ENCODE assay signal across 13 mouse cellular contexts in the genomic region with DNA sequence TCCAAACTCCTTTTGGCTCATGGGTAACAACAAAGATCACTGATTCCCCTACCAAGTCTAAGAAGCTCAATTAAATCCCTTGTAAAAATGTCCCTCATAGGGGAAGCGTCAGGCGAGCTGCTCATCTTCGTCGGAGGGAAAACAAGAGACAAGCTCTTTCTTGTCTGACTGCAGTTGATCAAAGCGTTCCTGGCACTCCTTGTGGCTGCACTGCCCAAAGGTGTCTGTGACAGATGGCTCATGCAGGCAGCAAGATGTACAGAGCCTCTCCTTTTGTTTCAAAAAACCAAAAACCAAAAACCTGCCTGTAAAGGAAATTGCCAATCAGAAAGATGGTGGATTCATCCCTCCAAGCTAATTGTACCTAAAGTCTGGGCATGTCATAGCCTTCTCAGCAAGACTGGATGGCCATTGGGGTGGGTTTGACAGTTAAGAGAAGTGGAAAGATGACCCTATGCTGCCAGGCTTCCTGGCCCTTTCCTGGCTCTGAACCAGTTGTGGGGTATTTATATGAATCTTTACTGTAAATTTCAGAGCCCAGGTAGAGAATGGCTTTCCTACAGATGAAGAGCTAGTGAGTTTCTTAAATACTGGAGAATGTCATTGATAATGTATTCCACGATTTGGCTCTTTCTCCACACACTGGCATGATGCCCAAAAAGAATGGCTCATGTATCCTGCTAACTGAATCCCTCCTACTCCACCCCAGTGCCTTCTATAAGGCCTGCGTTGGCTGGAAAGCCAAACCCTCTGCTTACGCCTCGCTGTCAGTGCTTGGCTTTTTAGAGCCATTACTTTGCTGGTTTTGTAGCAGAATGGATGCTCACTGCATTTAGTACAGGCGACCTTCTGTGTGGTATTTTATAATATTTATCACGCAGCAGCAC.
DNase-seq lines count a peak whose midpoint lies in the region; ATAC-seq lines count a peak whose summit lies in the region.
"Had no signal": no experiment of that assay in that cellular context is flagged by ENCODE, and none has a peak within 500 bp of the region (broad histone marks: within the 10 kb centered on the region; RNA-seq: fewer than 3 reads in every experiment).

No protein-coding gene starts in this region.

- H3K9ac ChIP-seq in embryonic facial prominence, embryonic 11.5 days (replicated peaks; ENCODE audit: low read length), result no peak overlapping the region
- no peak overlapping the region for H3K9ac ChIP-seq in liver, embryonic 12.5 days
- H3K9ac ChIP-seq in kidney, embryonic 16.5 days (replicated peaks; ENCODE audit: low read length), result no peak overlapping the region
- H3K9ac ChIP-seq: embryonic facial prominence, embryonic 13.5 days had no signal

- ATAC-seq in embryonic facial prominence, embryonic 11.5 days (replicated peaks; ENCODE audit: insufficient number of reproducible peaks, low FRiP score, low TSS enrichment, low read depth), result no peak
- no peak for ATAC-seq in liver, embryonic 12.5 days
- ATAC-seq in kidney, embryonic 16.5 days (ENCODE audit: low FRiP score, low TSS enrichment), result no peak

- H3K4me3 ChIP-seq in embryonic facial prominence, embryonic 11.5 days (ENCODE audit: low read depth, low read length), result no peak overlapping the region
- H3K4me3 ChIP-seq in embryonic facial prominence, embryonic 10.5 days, result no peak overlapping the region
- no peak overlapping the region for H3K4me3 ChIP-seq in liver, embryonic 12.5 days
- no peak overlapping the region for H3K4me3 ChIP-seq in kidney, embryonic 16.5 days (ENCODE audit: low read length)
- H3K4me3 ChIP-seq: embryonic facial prominence, embryonic 13.5 days had no signal

- H3K4me1 ChIP-seq in embryonic facial prominence, embryonic 11.5 days (ENCODE audit: control insufficient read depth, insufficient read depth, low read length), result no peaks in the 10 kb centered on the region
- H3K4me1 ChIP-seq in embryonic facial prominence, embryonic 10.5 days, result peaks cover 8% of the 10 kb centered on the region; the same call in 1 of the 2 replicates
- H3K4me1 ChIP-seq in liver, embryonic 12.5 days, result no peaks in the 10 kb centered on the region
- H3K4me1 ChIP-seq in kidney, embryonic 16.5 days (ENCODE audit: insufficient read depth, low read length), result no peaks in the 10 kb centered on the region
- H3K4me1 ChIP-seq: embryonic facial prominence, embryonic 13.5 days had no signal

- WGBS in embryonic facial prominence, embryonic 11.5 days, result 84% methylated on average over 11 of the region's 11 CpGs
- WGBS in embryonic facial prominence, embryonic 10.5 days, result 86% methylated on average over 11 of the region's 11 CpGs
- 72% methylated on average over 11 of the region's 11 CpGs for WGBS in liver, embryonic 12.5 days (ENCODE audit: insufficient replicate concordance)
- 65% methylated on average over 11 of the region's 11 CpGs for WGBS in kidney, embryonic 16.5 days

- H3K27me3 ChIP-seq in embryonic facial prominence, embryonic 11.5 days (ENCODE audit: control insufficient read depth, insufficient read depth, low read length), result no peaks in the 10 kb centered on the region
- H3K27me3 ChIP-seq in embryonic facial prominence, embryonic 10.5 days (replicated peaks; ENCODE audit: low read depth, poor library complexity, severe bottlenecking), result no peaks in the 10 kb centered on the region
- H3K27me3 ChIP-seq in liver, embryonic 12.5 days (replicated peaks), result no peaks in the 10 kb centered on the region
- no peaks in the 10 kb centered on the region for H3K27me3 ChIP-seq in kidney, embryonic 16.5 days (ENCODE audit: insufficient read depth, low read length)
- H3K27me3 ChIP-seq: embryonic facial prominence, embryonic 13.5 days had no signal

- H3K4me2 ChIP-seq in embryonic facial prominence, embryonic 11.5 days (ENCODE audit: low read depth, low read length), result no peak overlapping the region
- H3K4me2 ChIP-seq in liver, embryonic 12.5 days, result no peak overlapping the region
- no peak overlapping the region for H3K4me2 ChIP-seq in kidney, embryonic 16.5 days (replicated peaks; ENCODE audit: low read depth, low read length)
- H3K4me2 ChIP-seq: embryonic facial prominence, embryonic 13.5 days had no signal

- no peaks in the 10 kb centered on the region for H3K36me3 ChIP-seq in embryonic facial prominence, embryonic 11.5 days (replicated peaks; ENCODE audit: control insufficient read depth, insufficient read depth, low read depth, low read length)
- H3K36me3 ChIP-seq in embryonic facial prominence, embryonic 10.5 days (replicated peaks), result no peaks in the 10 kb centered on the region
- H3K36me3 ChIP-seq in liver, embryonic 12.5 days, result no peaks in the 10 kb centered on the region
- H3K36me3 ChIP-seq in kidney, embryonic 16.5 days (ENCODE audit: insufficient read depth, low read length), result no peaks in the 10 kb centered on the region
- H3K36me3 ChIP-seq: embryonic facial prominence, embryonic 13.5 days had no signal

- H3K27ac ChIP-seq in embryonic facial prominence, embryonic 11.5 days (replicated peaks; ENCODE audit: low read depth, low read length), result no peak overlapping the region
- no peak overlapping the region for H3K27ac ChIP-seq in embryonic facial prominence, embryonic 10.5 days (replicated peaks)
- no peak overlapping the region for H3K27ac ChIP-seq in liver, embryonic 12.5 days
- H3K27ac ChIP-seq in kidney, embryonic 16.5 days (ENCODE audit: low read length), result no peak overlapping the region
- H3K27ac ChIP-seq: embryonic facial prominence, embryonic 13.5 days; macrophage had no signal

- DNase-seq in embryonic facial prominence, embryonic 11.5 days (ENCODE audit: low spot score), result peak; percentile 1
- no peak for DNase-seq in embryonic facial prominence, embryonic 10.5 days (ENCODE audit: low spot score)
- peak; percentile 54 for DNase-seq in right cerebral cortex, adult 18-20 months
- DNase-seq in right cerebral cortex, postnatal 25 days, result no peak
- DNase-seq in left cerebral cortex, adult 11 months (ENCODE audit: low spot score), result peak; percentile 8
- peak; percentile 42 for DNase-seq in telencephalon, adult 2 months (ENCODE audit: low read depth, low spot score)
- DNase-seq: gastrocnemius, postnatal 14 days; heart, postnatal 10 days; thymus, adult 2 months had no signal

- no peaks in the 10 kb centered on the region for H3K9me3 ChIP-seq in embryonic facial prominence, embryonic 11.5 days (replicated peaks; ENCODE audit: control insufficient read depth, low read length)
- no peaks in the 10 kb centered on the region for H3K9me3 ChIP-seq in embryonic facial prominence, embryonic 10.5 days
- H3K9me3 ChIP-seq in liver, embryonic 12.5 days (replicated peaks), result peaks cover 13% of the 10 kb centered on the region; the same call in 1 of the 2 replicates
- H3K9me3 ChIP-seq in kidney, embryonic 16.5 days (ENCODE audit: low read length), result no peaks in the 10 kb centered on the region
- H3K9me3 ChIP-seq: embryonic facial prominence, embryonic 13.5 days had no signal

Comparison
In these comparisons a context has a peak if more than half of its experiments do, and no peak if none do; other contexts are left out.
1. DNase-seq: peak in embryonic facial prominence, embryonic 11.5 days (single experiment), right cerebral cortex, adult 18-20 months (single experiment), left cerebral cortex, adult 11 months (single experiment) and telencephalon, adult 2 months (single experiment); none in embryonic facial prominence, embryonic 10.5 days (single experiment) and right cerebral cortex, postnatal 25 days (single experiment).